Mouse (Mus musculus): ENCODE results near the gene Henmt1.

DNA sequence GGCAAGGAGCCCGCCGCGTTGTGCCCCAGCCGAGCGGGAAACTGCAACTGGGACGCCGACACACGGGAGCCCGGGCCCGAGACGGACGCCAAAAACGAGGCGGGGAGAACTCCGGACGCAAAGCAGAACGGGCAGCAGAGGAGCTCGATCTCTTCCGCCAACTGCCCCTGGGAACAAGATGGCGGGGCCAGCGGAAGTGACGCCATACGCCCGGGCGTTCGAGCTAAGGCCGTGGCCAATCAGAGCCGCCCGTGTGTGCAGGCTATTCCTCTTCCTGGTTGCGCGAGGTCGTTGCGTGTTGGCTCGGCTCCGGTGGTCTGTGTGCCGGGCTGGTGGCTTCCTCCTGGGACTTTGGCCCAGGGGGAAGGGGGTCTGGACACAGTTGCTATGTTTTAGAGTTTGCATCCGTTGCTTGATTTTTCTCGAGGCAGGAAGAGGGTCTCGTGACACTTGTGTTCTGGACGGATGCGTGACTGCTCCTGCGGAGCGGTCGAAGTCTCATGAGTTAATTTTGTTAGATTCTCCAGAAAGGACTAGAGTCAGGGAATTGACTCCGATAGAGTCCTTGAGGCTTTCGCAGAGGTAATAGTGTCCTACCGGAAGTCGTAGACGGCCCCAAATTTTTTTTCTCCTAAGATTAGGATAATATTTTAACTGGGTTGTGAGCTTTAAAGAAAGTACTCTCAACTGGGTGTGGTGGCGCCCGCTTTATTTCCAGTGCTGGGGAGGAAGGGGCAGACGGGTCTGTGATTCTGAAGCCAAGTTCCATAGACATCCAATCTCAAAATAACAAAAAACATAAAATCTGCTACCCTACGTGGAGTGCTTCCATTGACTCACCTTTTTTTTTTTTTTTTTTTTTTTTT is 27.9 kb upstream of the Henmt1 start, which contains the start of gene Prpf38b:
- TF ChIP-seq POLR2A (IDR thresholded peaks at IDR 0.05; ENCODE audit: extremely low read depth, insufficient read depth, low read length) (peak; percentile 91), CTCF (IDR thresholded peaks at IDR 0.05; ENCODE audit: low read depth, low read length) (no peak)
